Mouse (Mus musculus) heart, postnatal 0 days (tissue): ENCODE results near the gene Crcp.

Experiments
- CTCF ChIP-seq: IDR thresholded peaks from 2 replicates; pipeline ENCODE4 v1.5.1; 2016; ENCODE audit warnings: antibody characterized with exemption, control low read depth, low read depth
- EP300 ChIP-seq: IDR thresholded peaks from 2 replicates; pipeline ENCODE4 v1.6.1; 2016; ENCODE audit warnings: antibody characterized with exemption, low read depth

GRCm38 (mm10) chr5:130076396-130076795 is 47.3 kb downstream of the Crcp start:
- TF ChIP-seq CTCF (no peak), EP300 (no peak)
